Mouse (Mus musculus): ENCODE measurements around the gene Ctdsp1. TPM values are rescaled to one million over a fixed set of nuclear protein-coding genes. Genes with fewer than 3 reads are reported as not detected.
A peak's percentile ranks its signal among the peaks of the same experiment; 100 is the strongest.

Gene Ctdsp1
- polyA plus RNA-seq, 1 experiment from 2014 or later: 21.4 TPM

DNA sequence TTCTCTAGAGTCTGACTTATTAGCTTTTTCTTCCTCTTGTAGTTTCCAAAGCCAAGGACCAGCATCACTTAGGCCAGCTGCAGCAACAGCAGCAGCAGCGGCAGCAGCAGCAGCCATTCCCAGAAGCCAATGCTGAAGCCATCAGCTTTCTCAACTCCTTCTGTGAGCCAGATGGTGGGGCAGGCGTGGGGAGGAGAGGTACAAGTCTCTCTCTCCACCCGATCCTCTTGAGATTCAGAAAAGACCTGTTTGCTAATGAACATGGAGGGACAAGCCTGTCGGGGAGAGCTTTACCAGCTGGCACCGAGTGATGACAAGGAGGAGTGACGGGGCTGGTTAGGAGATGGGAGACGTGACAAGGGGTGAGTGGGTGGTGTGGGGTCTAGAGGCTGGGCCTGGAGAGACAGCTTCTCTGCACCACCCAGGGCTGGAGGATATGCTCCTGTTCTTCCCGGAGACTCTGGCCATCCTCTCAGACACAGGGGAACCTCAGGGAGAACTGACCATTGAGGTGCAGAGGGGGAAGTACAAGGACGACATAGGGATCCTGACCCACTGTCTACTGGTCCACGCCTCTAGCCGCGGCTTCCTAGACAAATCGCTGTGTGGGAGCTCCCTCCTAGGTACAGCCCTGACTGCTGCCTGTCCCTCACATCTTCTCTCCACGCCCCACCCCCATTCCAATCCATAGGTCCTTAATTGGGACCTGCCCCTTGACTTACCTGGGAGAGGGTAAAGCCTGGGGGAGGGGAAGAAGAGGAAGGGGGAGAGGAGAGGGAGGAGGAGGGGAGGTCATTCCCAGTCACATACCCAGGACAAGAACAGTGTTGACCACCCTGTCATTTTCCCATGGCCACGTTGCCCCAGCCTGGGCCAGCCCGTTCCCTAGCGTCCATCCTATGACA lies 28.7 kb upstream of the Ctdsp1 start:
- no peak overlapping the region for H3K9ac ChIP-seq (replicated peaks)
- H3K36me3 ChIP-seq: no peaks in the 10 kb centered on the region
- no peak overlapping the region for H3K4me2 ChIP-seq (replicated peaks)
- H3K9me3 ChIP-seq: no peaks in the 10 kb centered on the region
- ATAC-seq (replicated peaks): peak; percentile 57; the same call in 1 of the 2 replicates
- H3K27me3 ChIP-seq: no peaks in the 10 kb centered on the region
- 70% methylated on average over 17 of the region's 17 CpGs for WGBS
- H3K4me1 ChIP-seq: peaks cover 6% of the 10 kb centered on the region; the same call in 1 of the 2 replicates
- H3K4me3 ChIP-seq: no peak overlapping the region
- no peak overlapping the region for H3K27ac ChIP-seq (replicated peaks)

GRCm38 (mm10) chr1:74363437-74363836 lies 27.9 kb upstream of the Ctdsp1 start:
- H3K4me2 ChIP-seq (replicated peaks): no peak overlapping the region
- H3K4me3 ChIP-seq: no peak overlapping the region
- H3K27ac ChIP-seq (replicated peaks): no peak overlapping the region
- peaks cover 10% of the 10 kb centered on the region for H3K4me1 ChIP-seq
- H3K9me3 ChIP-seq: no peaks in the 10 kb centered on the region
- no peak for ATAC-seq (replicated peaks)
- WGBS: 80% methylated on average over 5 of the region's 5 CpGs
- no peaks in the 10 kb centered on the region for H3K36me3 ChIP-seq
- no peak overlapping the region for H3K9ac ChIP-seq (replicated peaks)
- H3K27me3 ChIP-seq: no peaks in the 10 kb centered on the region

DNA sequence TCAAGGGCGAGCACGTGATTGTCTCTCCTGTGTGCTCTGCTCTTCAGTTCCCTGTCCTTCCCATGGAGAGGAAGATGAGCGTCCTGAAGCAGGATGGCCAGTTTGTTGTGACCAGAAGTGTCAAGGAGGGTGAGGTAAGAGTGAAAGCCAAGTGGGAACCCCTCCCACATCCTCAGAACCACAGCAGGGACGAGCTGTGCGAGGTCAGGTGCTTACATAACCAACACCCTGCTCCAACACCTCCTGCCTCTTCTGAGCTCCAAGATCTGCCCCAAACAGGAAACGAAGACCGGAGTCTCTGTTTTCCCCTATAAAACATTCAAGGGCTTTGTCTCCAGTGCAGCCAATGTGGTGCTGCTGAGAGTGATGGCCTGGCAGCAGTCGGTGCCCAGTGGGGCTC lies 27.0 kb upstream of the Ctdsp1 start:
- Histone ChIP-seq H3K9me3 (no peaks in the 10 kb centered on the region), H3K27me3 (no peaks in the 10 kb centered on the region), H3K9ac (replicated peaks) (no peak overlapping the region), H3K36me3 (no peaks in the 10 kb centered on the region), H3K27ac (replicated peaks) (no peak overlapping the region), H3K4me3 (no peak overlapping the region), H3K4me2 (replicated peaks) (no peak overlapping the region), H3K4me1 (peaks cover 10% of the 10 kb centered on the region)
- 81% methylated on average over 8 of the region's 8 CpGs for WGBS
- no peak for ATAC-seq (replicated peaks)

DNA sequence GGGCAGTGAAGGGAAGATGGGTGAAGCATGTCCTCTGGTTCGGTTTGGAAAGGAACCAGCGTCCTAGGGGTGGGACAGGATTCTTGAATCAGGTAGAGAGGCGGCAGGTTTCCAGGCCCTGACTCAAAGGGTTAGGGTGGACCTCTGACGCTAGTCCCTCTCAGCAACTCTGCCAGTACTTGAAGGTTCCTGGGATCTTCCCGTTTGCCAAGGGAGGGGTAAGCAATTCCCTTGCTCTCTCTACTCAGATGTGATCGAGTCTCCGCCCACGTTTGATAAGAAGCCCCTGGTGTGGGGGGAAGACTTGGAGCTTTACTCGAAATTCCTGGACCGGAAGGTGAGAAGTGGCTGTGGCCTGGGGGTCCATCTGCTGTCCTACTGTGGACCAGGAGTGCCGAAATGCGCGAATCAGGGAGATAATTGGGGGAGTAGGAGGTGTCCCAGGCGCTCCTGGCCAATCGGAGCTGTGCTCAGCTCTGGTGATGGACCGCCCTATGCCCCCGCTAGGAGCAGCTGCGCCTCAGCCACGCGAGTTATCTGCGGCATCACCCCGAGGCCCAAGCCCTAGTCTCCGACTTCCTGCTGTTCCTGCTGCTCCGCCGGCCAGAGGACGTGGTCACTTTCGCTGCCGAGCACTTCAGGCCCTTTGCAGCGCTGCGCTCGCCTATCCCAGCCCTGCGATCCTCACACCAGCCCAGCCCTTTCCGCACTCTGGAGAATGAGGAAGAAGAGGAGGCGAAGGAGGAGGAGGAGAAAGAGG lies 23.2 kb upstream of the Ctdsp1 start:
- H3K4me1 ChIP-seq: peaks cover 4% of the 10 kb centered on the region
- WGBS: 22% methylated on average over 34 of the region's 34 CpGs

DNA sequence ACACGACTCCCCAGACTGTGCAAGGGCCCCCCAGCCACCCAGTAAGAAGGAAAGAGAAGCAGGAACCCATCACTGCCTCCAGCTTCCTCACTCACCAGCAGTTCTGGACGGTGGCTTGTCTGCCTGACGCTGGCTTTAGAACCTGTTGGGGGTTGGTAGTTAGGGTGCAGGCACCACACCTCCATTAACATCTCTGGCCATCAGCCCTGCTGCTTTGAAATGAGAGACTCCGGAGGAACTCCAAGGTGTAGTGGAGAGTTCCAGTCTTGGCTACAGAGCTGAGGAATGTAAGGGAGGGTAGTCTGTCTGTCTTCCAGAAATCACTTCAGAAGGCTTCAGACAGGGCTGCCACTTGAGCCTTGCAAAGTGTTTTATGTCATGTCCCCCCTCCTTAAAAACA lies 21.3 kb upstream of the Ctdsp1 start:
- 65% methylated on average over 4 of the region's 4 CpGs for WGBS
- H3K4me3 ChIP-seq: no peak overlapping the region
- no peak for ATAC-seq (replicated peaks)

More for the DNA sequence above, 23.2 kb upstream of the Ctdsp1 start:
- peak overlapping the region; percentile 37; the same call in 1 of the 2 replicates for H3K9ac ChIP-seq (replicated peaks)
- H3K9me3 ChIP-seq: no peaks in the 10 kb centered on the region
- H3K4me3 ChIP-seq: peak overlapping the region; percentile 32
- H3K4me2 ChIP-seq (replicated peaks): peak overlapping the region; percentile 55
- H3K27ac ChIP-seq (replicated peaks): no peak overlapping the region
- 0 out of 2 replicates have a peak, but pooled peaks have one; percentile 64 for ATAC-seq (replicated peaks)
- no peaks in the 10 kb centered on the region for H3K27me3 ChIP-seq
- no peaks in the 10 kb centered on the region for H3K36me3 ChIP-seq

DNA sequence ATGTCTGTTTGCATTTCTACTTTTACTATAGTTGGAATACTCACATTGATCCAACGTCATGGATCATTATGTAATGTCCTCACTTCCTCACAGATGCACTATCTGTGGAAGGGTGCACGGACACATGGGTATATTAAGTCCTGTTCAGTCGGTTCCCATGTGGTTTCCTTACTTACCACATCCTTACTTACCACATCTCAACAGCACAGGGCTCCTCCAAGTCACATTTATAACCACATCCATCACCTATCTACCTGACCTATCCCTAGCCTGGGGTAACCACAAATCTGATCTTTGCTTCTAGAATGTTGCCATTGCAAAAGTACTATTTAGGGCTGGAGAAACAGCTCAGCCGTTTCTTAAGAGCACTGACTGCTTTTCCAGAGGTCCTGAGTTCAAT lies 17.9 kb upstream of the Ctdsp1 start:
- 78% methylated on average over 4 of the region's 4 CpGs for WGBS
- no peak overlapping the region for H3K27ac ChIP-seq (replicated peaks)
- ATAC-seq (replicated peaks): no peak

More for the DNA sequence above, 21.3 kb upstream of the Ctdsp1 start:
- Histone ChIP-seq H3K9ac (replicated peaks) (no peak overlapping the region), H3K27me3 (no peaks in the 10 kb centered on the region), H3K4me2 (replicated peaks) (no peak overlapping the region), H3K9me3 (no peaks in the 10 kb centered on the region), H3K4me1 (peaks cover 4% of the 10 kb centered on the region), H3K36me3 (no peaks in the 10 kb centered on the region), H3K27ac (replicated peaks) (no peak overlapping the region)

DNA sequence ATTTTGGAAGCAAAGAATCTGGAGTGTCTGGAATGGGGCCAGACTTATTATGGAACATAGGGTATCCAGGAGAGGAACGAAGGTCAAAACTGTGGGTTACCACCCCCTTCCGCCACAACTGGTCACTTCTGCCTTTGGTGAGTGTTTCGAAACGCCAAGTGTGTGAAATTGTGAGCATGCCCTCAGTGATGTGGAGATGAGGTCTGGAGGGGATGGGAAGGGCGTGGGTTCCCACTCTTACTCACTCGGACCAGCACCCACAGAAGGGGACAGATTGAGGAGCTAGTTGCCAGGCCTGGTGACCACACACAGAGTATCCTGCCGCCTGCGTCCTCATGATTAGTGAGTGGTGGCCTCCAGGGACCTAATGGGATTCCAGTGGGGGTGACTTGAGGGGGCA lies 16.3 kb upstream of the Ctdsp1 start, which contains the start of gene Slc11a1:
Gene Slc11a1, plus strand, starts transcription at position 216 of the 400 bp plus-strand sequence.
- Histone ChIP-seq H3K4me3 (no peak within 1 kb of the TSS), H3K36me3 (no peaks in the 10 kb centered on the region), H3K4me1 (no peaks in the 10 kb centered on the region), H3K4me2 (replicated peaks) (no peak within 1 kb of the TSS), H3K9me3 (no peaks in the 10 kb centered on the region), H3K27ac (replicated peaks) (no peak within 1 kb of the TSS), H3K27me3 (no peaks in the 10 kb centered on the region), H3K9ac (replicated peaks) (no peak within 1 kb of the TSS)
- no peak for ATAC-seq (replicated peaks)
- WGBS: 69% methylated on average over 8 of the region's 8 CpGs

More for the DNA sequence above, 17.9 kb upstream of the Ctdsp1 start:
- H3K4me1 ChIP-seq: no peaks in the 10 kb centered on the region
- H3K9ac ChIP-seq (replicated peaks): no peak overlapping the region
- no peaks in the 10 kb centered on the region for H3K36me3 ChIP-seq
- H3K27me3 ChIP-seq: no peaks in the 10 kb centered on the region
- H3K4me2 ChIP-seq (replicated peaks): no peak overlapping the region
- no peak overlapping the region for H3K4me3 ChIP-seq
- no peaks in the 10 kb centered on the region for H3K9me3 ChIP-seq

DNA sequence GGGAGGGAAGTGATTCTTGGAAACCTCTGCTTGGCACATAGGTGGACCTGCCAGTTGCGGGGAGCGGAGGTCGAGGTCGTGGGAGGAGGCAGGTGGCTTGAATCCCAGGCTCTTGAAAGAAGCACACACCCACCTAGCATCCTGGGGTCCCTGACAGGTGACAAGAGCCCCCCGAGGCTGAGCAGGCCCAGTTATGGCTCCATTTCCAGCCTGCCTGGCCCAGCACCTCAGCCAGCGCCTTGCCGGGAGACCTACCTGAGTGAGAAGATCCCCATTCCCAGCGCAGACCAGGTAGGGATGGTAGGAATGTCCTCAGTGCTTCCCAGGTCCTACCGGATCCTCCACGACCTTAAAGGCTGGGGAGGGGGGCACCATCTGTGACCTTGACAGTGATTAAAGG lies 15.7 kb upstream of the Ctdsp1 start:
- Histone ChIP-seq H3K4me3 (no peak overlapping the region), H3K27me3 (no peaks in the 10 kb centered on the region), H3K36me3 (no peaks in the 10 kb centered on the region), H3K4me2 (replicated peaks) (no peak overlapping the region), H3K27ac (replicated peaks) (no peak overlapping the region), H3K4me1 (no peaks in the 10 kb centered on the region), H3K9me3 (no peaks in the 10 kb centered on the region), H3K9ac (replicated peaks) (no peak overlapping the region)
- 80% methylated on average over 10 of the region's 10 CpGs for WGBS
- no peak for ATAC-seq (replicated peaks)

GRCm38 (mm10) chr1:74376396-74376795 lies 14.9 kb upstream of the Ctdsp1 start:
- no peaks in the 10 kb centered on the region for H3K36me3 ChIP-seq
- H3K27me3 ChIP-seq: no peaks in the 10 kb centered on the region
- no peak overlapping the region for H3K4me3 ChIP-seq
- no peak overlapping the region for H3K27ac ChIP-seq (replicated peaks)
- H3K4me2 ChIP-seq (replicated peaks): no peak overlapping the region
- no peak for ATAC-seq (replicated peaks)
- H3K4me1 ChIP-seq: no peaks in the 10 kb centered on the region
- no peaks in the 10 kb centered on the region for H3K9me3 ChIP-seq
- H3K9ac ChIP-seq (replicated peaks): no peak overlapping the region
- 79% methylated on average over 4 of the region's 4 CpGs for WGBS

GRCm38 (mm10) chr1:74379058-74379504 lies 12.2 kb upstream of the Ctdsp1 start:
- no peak overlapping the region for H3K4me3 ChIP-seq
- H3K4me1 ChIP-seq: no peaks in the 10 kb centered on the region
- no peaks in the 10 kb centered on the region for H3K36me3 ChIP-seq
- H3K9ac ChIP-seq (replicated peaks): no peak overlapping the region
- 89% methylated on average over 7 of the region's 7 CpGs for WGBS
- no peak overlapping the region for H3K27ac ChIP-seq (replicated peaks)
- ATAC-seq (replicated peaks): no peak
- H3K27me3 ChIP-seq: no peaks in the 10 kb centered on the region
- no peak overlapping the region for H3K4me2 ChIP-seq (replicated peaks)
- no peaks in the 10 kb centered on the region for H3K9me3 ChIP-seq

- Histone ChIP-seq H3K9me3 (no peaks in the 10 kb centered on the region), H3K4me1 (no peaks in the 10 kb centered on the region), H3K4me2 (replicated peaks) (no peak overlapping the region), H3K9ac (replicated peaks) (no peak overlapping the region), H3K27ac (replicated peaks) (no peak overlapping the region), H3K27me3 (no peaks in the 10 kb centered on the region), H3K4me3 (no peak overlapping the region), H3K36me3 (no peaks in the 10 kb centered on the region)
- no peak for ATAC-seq (replicated peaks)
- WGBS: 91% methylated on average over 5 of the region's 5 CpGs
Measured at GRCm38 (mm10) chr1:74380484-74380883, 10.8 kb upstream of the Ctdsp1 start.

DNA sequence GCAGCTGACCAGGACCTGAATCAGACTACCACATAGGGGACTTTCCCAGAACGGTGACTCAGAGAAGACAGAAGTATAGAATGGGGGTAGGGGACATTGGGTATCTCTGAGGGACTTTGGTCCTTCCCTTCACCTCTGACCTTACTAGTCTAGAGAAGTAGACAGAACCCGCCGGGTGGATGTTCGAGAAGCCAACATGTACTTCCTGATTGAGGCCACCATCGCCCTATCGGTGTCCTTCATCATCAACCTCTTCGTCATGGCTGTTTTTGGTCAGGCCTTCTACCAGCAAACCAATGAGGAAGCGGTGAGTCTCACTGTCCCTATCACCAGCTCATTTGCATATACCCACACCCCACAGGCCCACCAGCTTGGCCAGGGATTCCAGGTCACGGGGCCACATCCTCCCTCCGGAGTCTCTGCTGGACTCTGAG lies 9.7 kb upstream of the Ctdsp1 start:
- no peaks in the 10 kb centered on the region for H3K27me3 ChIP-seq
- no peaks in the 10 kb centered on the region for H3K36me3 ChIP-seq
- H3K4me2 ChIP-seq (replicated peaks): no peak overlapping the region
- H3K27ac ChIP-seq (replicated peaks): no peak overlapping the region
- peaks cover 3% of the 10 kb centered on the region for H3K4me1 ChIP-seq
- 97% methylated on average over 10 of the region's 10 CpGs for WGBS
- no peak overlapping the region for H3K9ac ChIP-seq (replicated peaks)
- no peak for ATAC-seq (replicated peaks)
- H3K4me3 ChIP-seq: no peak overlapping the region
- no peaks in the 10 kb centered on the region for H3K9me3 ChIP-seq

All from forebrain, embryonic 15.5 days (tissue).